Mouse (Mus musculus): ENCODE data around the gene Ceacam2. TPM values are rescaled to one million over a fixed set of nuclear protein-coding genes. Genes with fewer than 3 reads are reported as not detected.

The Ceacam2 gene
- polyA plus RNA-seq (2012; ENCODE audit: low replicate concordance): 0.55 and 0.71 TPM in 2 replicates

DNA sequence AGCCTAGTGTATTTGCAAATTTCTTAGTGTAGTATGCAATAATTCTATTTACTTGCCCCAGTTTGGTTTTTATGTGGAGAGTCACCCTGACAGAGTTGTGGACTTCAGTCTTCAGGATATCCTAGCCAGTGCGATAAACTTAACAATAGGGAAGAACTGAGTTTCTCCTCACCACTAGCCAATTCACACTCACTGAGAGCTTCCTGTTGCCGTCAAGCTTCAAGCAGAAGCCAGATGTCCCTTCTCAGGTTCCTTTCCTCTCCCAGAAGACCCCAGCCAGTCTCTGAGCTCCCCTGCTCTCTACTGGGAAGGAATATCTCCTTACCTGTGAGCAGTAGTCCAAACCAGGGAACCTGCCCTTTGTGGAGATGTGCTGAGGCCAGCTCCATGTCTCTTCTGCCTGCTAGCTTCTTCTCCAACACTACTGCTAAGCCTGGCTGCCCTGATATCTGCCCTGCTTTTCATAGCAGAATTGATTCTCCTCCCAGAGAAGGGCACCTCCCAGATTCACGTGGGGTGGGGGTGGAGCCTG lies at the start of gene Ceacam2:
Gene Ceacam2, minus strand, starts transcription at position 482 of the 532 bp plus-strand sequence.

DNA sequence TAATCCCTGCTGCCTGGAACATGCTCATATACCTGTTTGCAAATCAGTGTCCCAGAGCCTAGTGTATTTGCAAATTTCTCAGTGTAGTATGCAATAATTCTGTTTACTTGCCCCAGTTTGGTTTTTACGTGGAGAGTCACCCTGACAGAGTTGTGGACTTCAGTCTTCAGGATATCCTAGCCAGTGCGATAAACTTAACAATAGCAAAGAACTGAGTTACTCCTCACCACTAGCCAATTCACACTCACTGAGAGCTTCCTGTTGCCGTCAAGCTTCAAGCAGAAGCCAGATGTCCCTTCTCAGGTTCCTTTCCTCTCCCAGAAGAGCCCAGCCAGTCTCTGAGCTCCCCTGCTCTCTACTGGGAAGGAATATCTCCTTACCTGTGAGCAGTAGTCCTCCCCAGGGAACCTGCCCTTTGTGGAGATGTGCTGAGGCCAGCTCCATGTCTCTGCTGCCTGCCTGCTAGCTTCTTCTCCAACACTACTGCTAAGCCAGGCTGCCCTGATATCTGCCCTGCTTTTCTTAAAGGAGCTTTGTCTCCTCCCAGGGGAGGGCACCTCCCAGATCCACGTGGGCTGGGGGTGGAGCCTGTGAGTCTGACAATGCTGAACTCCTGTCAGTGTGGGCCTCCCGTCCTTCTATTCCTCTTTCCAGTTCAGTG lies 62.4 kb downstream of the Ceacam2 start, which contains the start of gene Ceacam1:
Gene Ceacam1, minus strand, starts transcription at position 513 of the 661 bp plus-strand sequence.

Other genes starting within 250 kb of the Ceacam2 start
- 45.5 and 59.6 TPM in 2 replicates for gene Pafah1b3, start 241.9 kb downstream of the Ceacam2 start, polyA plus RNA-seq (2012; ENCODE audit: low replicate concordance)
- 0.18 TPM in 1 of 2 replicates, not detected in the other for gene Prr19, start 238.4 kb downstream of the Ceacam2 start, polyA plus RNA-seq (2012; ENCODE audit: low replicate concordance)
- 0.31 TPM in 1 of 2 replicates, not detected in the other for gene Tmem145, start 233.8 kb downstream of the Ceacam2 start, polyA plus RNA-seq (2012; ENCODE audit: low replicate concordance)
- 3.7 and 7.4 TPM in 2 replicates for gene Megf8, start 222.7 kb downstream of the Ceacam2 start, polyA plus RNA-seq (2012; ENCODE audit: low replicate concordance)
- not detected in 2 replicates for gene Cnfn, start 170.1 kb downstream of the Ceacam2 start, polyA plus RNA-seq (2012; ENCODE audit: low replicate concordance)
- gene Lipe, start 141.1 kb downstream of the Ceacam2 start, polyA plus RNA-seq (2012; ENCODE audit: low replicate concordance): 34.3 and 37.0 TPM in 2 replicates
- not detected in 2 replicates for gene Cxcl17, start 127.0 kb downstream of the Ceacam2 start, polyA plus RNA-seq (2012; ENCODE audit: low replicate concordance)
- 8.1 and 11.4 TPM in 2 replicates for gene Ceacam1, start 62.3 kb downstream of the Ceacam2 start, polyA plus RNA-seq (2012; ENCODE audit: low replicate concordance)
- not detected in 2 replicates for gene Erich4, start 76.0 kb upstream of the Ceacam2 start, polyA plus RNA-seq (2012; ENCODE audit: low replicate concordance)
- gene Dmac2, start 79.6 kb upstream of the Ceacam2 start, polyA plus RNA-seq (2012; ENCODE audit: low replicate concordance): 63.2 and 101 TPM in 2 replicates
- gene B3gnt8, start 86.8 kb upstream of the Ceacam2 start, polyA plus RNA-seq (2012; ENCODE audit: low replicate concordance): 83.1 and 95.9 TPM in 2 replicates
- 61.9 and 69.5 TPM in 2 replicates for gene Bckdha, start 119.1 kb upstream of the Ceacam2 start, polyA plus RNA-seq (2012; ENCODE audit: low replicate concordance)
- gene Exosc5, start 119.3 kb upstream of the Ceacam2 start, polyA plus RNA-seq (2012; ENCODE audit: low replicate concordance): 150 and 216 TPM in 2 replicates
- 1.2 and 2.2 TPM in 2 replicates for gene Tmem91, start 135.3 kb upstream of the Ceacam2 start, polyA plus RNA-seq (2012; ENCODE audit: low replicate concordance)
- 50.4 and 63.3 TPM in 2 replicates for gene B9d2, start 140.9 kb upstream of the Ceacam2 start, polyA plus RNA-seq (2012; ENCODE audit: low replicate concordance)
- gene Tgfb1, start 147.1 kb upstream of the Ceacam2 start, polyA plus RNA-seq (2012; ENCODE audit: low replicate concordance): 805 and 1,492 TPM in 2 replicates
- gene Ccdc97, start 179.2 kb upstream of the Ceacam2 start, polyA plus RNA-seq (2012; ENCODE audit: low replicate concordance): 93.0 and 167 TPM in 2 replicates
- 236 and 253 TPM in 2 replicates for gene Hnrnpul1, start 214.9 kb upstream of the Ceacam2 start, polyA plus RNA-seq (2012; ENCODE audit: low replicate concordance)
- 155 and 333 TPM in 2 replicates for gene Axl, start 248.8 kb upstream of the Ceacam2 start, polyA plus RNA-seq (2012; ENCODE audit: low replicate concordance)

All from hematopoietic multipotent progenitor cell, adult 10-12 weeks (in vitro differentiated cells).